Mouse (Mus musculus): ENCODE data around the gene Plxna2.

The Plxna2 gene

DNA sequence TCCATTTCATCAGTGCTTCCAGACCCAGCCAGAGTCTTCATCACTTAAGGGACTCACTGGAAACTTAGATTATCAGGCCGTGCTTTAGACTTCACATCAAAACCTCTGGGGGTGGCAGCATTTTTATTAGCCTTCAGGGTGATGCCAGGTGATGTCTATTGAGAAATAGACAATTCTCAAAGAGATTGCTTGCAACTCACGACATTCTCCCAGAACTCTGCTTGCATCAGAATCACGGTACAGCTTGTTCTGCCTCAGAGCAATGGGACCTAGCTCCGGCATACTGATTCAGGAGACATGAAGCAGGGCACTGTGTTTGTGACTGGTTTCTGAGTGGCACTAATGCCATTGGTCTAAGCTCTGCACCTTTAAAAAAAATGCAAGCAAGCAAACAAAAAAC lies 218.7 kb downstream of the Plxna2 start:
- DNase-seq: no peak

DNA sequence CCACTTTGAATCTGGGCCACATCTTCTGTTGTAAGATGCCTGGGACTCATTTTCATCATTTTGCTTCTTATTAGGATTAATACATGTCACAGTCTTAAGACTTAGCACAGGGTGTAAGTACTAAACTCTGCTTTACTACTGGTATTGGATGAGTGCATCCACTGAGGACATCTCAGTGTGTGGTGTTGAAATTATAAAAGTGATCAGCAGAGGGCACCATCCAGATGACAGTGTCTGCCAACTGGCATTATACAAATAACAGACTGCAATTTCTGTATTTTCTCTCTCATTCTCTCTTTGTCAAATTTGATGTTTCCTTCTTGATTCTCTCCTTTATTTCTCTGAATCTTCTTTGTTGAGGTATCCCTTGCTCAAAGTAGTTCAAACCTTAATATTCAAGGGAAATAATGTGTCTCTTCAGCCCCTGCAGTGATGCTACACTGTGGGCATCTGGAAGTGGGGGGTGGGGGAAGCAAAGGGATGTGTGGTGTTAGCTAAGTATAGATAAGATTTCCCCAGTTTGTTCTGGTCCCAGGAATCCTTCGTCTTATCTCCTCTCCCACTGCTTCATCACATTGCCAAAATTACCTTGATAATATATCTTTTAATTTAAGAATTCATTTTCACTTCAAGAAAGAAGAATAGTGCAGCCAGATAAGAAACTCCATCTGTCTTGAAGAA lies 221.4 kb downstream of the Plxna2 start:
- peak; percentile 19 for DNase-seq

DNA sequence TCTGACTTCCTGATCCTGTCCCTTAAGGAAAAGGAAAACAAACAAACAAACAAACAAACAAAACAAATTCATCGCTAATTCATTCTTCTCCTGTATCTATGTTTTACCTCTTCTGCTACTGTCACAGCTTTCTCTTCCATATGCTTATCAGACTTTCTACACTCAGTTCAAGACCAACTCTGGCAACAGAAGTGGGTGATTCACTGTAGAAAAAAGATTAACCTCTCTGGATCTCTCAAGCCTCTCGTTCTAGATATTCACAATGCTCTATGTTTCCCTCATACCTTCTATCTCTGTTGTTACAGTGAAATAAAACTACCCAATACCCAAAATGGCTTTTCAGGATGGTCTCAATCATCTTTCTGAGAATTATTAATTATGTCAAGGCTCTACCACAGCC lies 225.0 kb downstream of the Plxna2 start:
- no peak for DNase-seq

DNA sequence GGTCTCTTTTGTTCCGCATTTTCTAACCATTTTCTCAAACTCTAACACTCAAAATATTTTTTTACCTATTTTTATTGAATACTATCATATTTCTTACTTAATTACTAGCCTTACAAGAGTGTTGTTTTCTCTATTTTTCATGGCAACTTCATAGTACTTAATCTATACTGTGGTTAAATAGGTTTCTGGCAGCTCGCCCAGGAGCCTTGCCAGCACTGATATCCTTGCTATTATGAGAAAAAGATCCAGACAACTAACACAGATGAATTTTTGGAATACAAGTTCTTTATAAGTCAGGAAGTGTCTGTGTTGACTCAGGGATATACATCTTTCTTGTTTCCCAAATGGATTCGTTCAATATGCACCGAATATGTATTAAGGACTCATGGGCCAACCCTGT lies 229.0 kb downstream of the Plxna2 start:
- no peak for DNase-seq

DNA sequence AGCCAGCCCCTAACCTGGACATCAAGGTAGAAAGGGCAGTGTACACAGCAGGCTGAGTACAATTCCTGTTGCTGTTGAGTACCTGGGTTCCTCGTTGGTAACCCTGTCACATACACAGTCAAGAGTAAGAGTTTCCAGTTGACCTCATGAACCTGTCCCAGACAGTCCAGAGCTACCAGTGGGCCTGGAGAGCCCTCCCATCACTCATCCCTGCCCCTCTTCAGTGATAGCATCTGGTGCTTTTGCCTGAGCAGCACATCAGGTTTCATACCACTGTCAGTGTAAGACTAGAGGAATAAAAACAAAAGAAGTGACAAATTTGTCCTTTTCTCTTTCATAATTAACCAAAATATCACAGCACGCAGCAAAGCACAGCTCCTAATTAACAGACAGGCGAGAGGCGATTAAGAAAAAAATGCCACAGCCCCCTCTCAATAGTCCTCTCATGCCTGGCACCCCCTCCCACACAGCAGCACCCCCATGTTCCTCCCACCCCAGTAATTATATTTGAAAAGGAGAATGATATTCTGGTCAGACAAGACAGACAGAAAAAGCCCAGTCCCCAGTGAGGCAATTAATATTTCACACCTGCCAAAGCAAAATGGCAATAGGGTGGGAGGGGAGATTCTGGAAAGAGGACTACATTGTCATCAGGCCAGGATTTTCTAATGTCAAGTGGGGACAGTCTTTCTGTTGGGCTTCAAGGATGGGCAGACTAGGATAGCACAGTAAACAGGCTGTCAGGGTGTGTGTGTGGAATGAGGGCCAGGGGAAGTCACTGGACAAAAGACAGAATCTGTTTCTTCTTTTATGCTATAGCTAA lies 233.4 kb downstream of the Plxna2 start:
- no peak for DNase-seq

DNA sequence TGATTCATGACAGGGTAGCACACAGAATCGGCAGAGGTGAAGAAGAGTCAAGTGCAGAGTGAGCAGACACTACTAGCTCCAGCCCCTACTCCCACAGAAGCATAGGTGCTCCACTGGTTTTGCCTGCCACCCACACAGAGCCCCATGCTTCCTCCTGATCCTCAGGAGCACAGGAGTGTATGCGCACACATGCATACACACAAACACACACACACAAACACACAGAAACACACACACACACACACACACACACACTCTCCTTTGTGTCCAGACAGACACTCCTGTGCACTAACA lies 234.0 kb downstream of the Plxna2 start:
- DNase-seq: no peak
